Mouse (Mus musculus): ENCODE data around the gene Rapgef4. TPM values are rescaled to one million over a fixed set of nuclear protein-coding genes. Genes with fewer than 3 reads are reported as not detected.

Gene Rapgef4
- polyA plus RNA-seq, 1 experiment from 2014 or later = 28.4 TPM

DNA sequence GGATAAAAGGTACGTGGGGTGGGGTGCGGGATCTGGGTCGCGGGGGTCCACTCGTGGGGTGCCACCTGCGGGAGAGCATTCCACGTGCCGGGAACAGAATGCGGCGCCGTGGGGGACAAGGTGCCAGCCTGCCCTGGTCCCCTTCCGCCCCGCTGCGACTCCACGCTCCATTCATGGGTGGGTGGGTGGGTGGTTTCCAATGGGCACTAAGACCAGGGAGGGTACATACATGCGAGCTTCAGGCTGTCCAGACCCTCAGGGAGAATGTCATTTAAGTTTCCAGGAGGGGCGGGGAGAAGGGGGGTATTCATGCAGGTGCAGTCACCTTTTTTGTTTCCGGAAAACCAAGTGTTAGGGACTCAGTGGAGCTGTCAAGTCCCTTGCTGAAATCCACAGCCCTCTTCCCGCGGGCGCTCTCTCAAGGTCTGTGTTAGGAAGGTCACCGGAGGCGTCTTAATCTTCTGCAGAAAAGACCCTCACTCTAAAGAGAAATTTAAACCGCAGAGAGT lies 357 bp downstream of the Rapgef4 start:
- Histone ChIP-seq H3K4me1 (replicated peaks; ENCODE audit: control insufficient read depth, insufficient read depth, low read length) (no peaks in the 10 kb centered on the region), H3K27ac (no peak overlapping the region; the same call in 1 of the 2 replicates), H3K4me2 (replicated peaks) (peak overlapping the region; percentile 88), H3K9ac (peak overlapping the region; percentile 82), H3K27me3 (ENCODE audit: control insufficient read depth, insufficient read depth, low read length) (no peaks in the 10 kb centered on the region), H3K4me3 (replicated peaks; ENCODE audit: low read length) (peak overlapping the region; percentile 53), H3K9me3 (ENCODE audit: control insufficient read depth, low read length) (no peaks in the 10 kb centered on the region), H3K36me3 (replicated peaks; ENCODE audit: control insufficient read depth, insufficient read depth) (no peaks in the 10 kb centered on the region)
- no peak for DNase-seq (ENCODE audit: low spot score)
- ATAC-seq (ENCODE audit: low FRiP score) = peak; percentile 69
- 6% methylated on average over 24 of the region's 24 CpGs for WGBS

DNA sequence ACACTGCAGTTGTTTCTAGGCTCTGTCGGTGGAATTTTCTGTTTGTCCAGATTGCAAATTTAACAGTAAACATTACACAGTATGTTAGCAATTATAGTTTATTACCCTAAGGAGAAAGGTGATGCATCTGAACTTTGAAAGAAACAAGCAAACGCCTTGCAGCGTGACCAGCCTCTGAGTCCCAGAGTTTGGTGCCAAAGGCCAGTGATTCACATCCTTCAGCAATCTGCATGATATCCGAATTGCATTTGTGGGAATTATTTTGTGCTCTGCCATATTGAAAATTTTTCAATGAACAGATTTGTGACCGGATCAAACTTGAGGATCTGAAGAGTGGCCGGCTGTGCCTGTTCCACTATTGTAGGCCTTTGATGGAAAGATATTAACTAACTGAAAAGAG lies 856 bp downstream of the Rapgef4 start:
- no peaks in the 10 kb centered on the region for H3K4me1 ChIP-seq (replicated peaks; ENCODE audit: control insufficient read depth, insufficient read depth, low read length)
- H3K9ac ChIP-seq = peak overlapping the region; percentile 82
- ATAC-seq (ENCODE audit: low FRiP score) (no peak), DNase-seq (ENCODE audit: low spot score) (no peak)
- no peaks in the 10 kb centered on the region for H3K27me3 ChIP-seq (ENCODE audit: control insufficient read depth, insufficient read depth, low read length)
- no peaks in the 10 kb centered on the region for H3K9me3 ChIP-seq (ENCODE audit: control insufficient read depth, low read length)
- H3K36me3 ChIP-seq (replicated peaks; ENCODE audit: control insufficient read depth, insufficient read depth) = no peaks in the 10 kb centered on the region
- 67% methylated on average over 6 of the region's 6 CpGs for WGBS
- no peak overlapping the region for H3K27ac ChIP-seq
- peak overlapping the region; percentile 53 for H3K4me3 ChIP-seq (replicated peaks; ENCODE audit: low read length)
- H3K4me2 ChIP-seq (replicated peaks) = peak overlapping the region; percentile 88

DNA sequence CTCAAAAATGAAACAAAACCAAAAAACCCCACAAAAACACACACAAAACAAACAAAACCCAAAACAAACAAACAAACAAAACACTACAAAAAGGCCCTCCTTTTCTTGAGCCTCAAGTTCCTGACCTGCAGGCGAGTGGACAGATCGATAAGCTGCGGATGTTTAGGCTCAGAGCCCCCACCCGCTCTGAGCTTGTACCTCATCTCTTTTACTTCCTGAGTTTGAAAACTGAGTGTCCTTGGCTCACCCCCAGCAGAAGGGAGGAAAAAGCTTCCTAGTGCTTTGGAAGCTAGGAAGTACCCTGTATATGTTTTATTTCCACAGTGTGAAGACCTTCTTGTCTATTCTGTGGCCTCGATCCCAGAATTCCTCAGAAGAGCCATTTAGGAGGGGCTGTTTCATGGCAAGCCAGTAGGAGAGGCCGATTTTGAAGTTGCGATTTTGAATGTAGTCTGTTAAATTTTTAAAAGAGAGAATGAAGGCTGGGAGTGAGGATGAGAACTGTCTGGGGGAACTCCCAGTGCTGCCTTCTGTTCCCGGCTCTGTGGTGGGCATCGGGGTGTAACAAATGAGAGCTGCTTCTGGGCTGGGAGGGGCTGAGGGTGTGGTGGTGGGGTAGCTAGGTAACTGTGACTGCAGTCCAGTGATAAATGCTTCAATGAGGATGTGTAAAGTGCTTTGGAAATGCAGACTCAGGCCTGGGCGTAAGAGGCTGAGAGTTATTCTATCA lies 2.0 kb downstream of the Rapgef4 start:
- no peaks in the 10 kb centered on the region for H3K27me3 ChIP-seq (ENCODE audit: control insufficient read depth, insufficient read depth, low read length)
- H3K9ac ChIP-seq = no peak overlapping the region
- no peak overlapping the region for H3K4me3 ChIP-seq (replicated peaks; ENCODE audit: low read length)
- ATAC-seq (ENCODE audit: low FRiP score) (no peak), DNase-seq (ENCODE audit: low spot score) (no peak)
- no peak overlapping the region for H3K4me2 ChIP-seq (replicated peaks)
- no peak overlapping the region for H3K27ac ChIP-seq
- no peaks in the 10 kb centered on the region for H3K9me3 ChIP-seq (ENCODE audit: control insufficient read depth, low read length)
- WGBS = 62% methylated on average over 10 of the region's 10 CpGs
- H3K36me3 ChIP-seq (replicated peaks; ENCODE audit: control insufficient read depth, insufficient read depth) = no peaks in the 10 kb centered on the region
- H3K4me1 ChIP-seq (replicated peaks; ENCODE audit: control insufficient read depth, insufficient read depth, low read length) = no peaks in the 10 kb centered on the region

DNA sequence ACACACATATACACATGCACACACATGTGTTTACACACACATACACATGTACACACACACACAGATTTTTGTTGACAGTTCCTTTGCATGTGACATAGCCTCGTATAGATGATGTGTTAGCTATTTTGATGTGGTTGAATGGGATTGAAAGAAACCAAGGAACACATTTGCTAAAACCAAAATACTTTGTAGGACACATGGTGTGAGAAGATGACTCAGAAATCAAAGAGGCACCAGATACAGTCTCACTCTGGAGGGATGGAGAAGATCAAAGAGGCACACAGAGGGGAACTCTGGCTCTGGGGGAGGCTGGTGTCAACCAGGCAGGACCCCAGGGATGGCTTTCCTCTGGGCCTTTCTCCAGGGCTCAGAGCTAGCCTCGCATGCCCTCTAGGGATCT lies 4.7 kb downstream of the Rapgef4 start:
- 65% methylated on average over 2 of the region's 2 CpGs for WGBS
- no peak overlapping the region for H3K4me2 ChIP-seq (replicated peaks)
- H3K27me3 ChIP-seq (ENCODE audit: control insufficient read depth, insufficient read depth, low read length) = no peaks in the 10 kb centered on the region
- H3K4me3 ChIP-seq (replicated peaks; ENCODE audit: low read length) = no peak overlapping the region
- H3K4me1 ChIP-seq (replicated peaks; ENCODE audit: control insufficient read depth, insufficient read depth, low read length) = no peaks in the 10 kb centered on the region
- DNase-seq (ENCODE audit: low spot score) = no peak
- no peak overlapping the region for H3K27ac ChIP-seq
- no peak overlapping the region for H3K9ac ChIP-seq
- no peak for ATAC-seq (ENCODE audit: low FRiP score)
- H3K36me3 ChIP-seq (replicated peaks; ENCODE audit: control insufficient read depth, insufficient read depth) = no peaks in the 10 kb centered on the region
- H3K9me3 ChIP-seq (ENCODE audit: control insufficient read depth, low read length) = no peaks in the 10 kb centered on the region

DNA sequence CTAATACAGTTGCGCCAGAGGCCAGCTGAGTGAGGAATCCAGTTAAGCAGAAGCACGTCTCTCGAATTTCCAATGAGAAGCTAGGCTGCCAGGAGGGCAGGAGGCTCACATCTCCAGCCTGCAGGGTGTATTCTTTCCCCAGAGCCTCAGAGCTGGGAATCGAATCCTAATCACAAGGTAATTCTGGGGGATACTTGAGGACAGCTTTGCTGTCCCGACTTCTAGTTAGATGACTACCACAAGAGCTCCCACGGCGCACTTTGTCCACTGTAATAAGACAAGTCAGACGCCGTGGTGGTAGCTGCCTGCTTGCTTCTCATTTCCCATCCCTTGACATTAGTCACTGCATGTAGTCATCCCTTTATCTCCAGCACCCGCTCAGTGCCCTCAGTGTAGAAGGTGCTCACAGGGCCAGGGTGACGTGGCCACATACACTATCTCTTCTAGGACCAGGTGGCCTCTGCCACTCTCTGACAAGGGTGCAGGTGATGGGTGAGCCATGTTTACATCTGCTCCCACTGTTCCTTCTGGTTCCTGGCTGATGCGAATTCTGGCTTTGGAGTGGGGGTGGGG lies 5.3 kb downstream of the Rapgef4 start:
- 73% methylated on average over 12 of the region's 12 CpGs for WGBS
- no peaks in the 10 kb centered on the region for H3K9me3 ChIP-seq (ENCODE audit: control insufficient read depth, low read length)
- no peak overlapping the region for H3K4me3 ChIP-seq (replicated peaks; ENCODE audit: low read length)
- H3K27ac ChIP-seq = no peak overlapping the region
- DNase-seq (ENCODE audit: low spot score) (no peak), ATAC-seq (ENCODE audit: low FRiP score) (no peak)
- no peaks in the 10 kb centered on the region for H3K4me1 ChIP-seq (replicated peaks; ENCODE audit: control insufficient read depth, insufficient read depth, low read length)
- H3K9ac ChIP-seq = no peak overlapping the region
- H3K27me3 ChIP-seq (ENCODE audit: control insufficient read depth, insufficient read depth, low read length) = no peaks in the 10 kb centered on the region
- no peak overlapping the region for H3K4me2 ChIP-seq (replicated peaks)
- H3K36me3 ChIP-seq (replicated peaks; ENCODE audit: control insufficient read depth, insufficient read depth) = no peaks in the 10 kb centered on the region

DNA sequence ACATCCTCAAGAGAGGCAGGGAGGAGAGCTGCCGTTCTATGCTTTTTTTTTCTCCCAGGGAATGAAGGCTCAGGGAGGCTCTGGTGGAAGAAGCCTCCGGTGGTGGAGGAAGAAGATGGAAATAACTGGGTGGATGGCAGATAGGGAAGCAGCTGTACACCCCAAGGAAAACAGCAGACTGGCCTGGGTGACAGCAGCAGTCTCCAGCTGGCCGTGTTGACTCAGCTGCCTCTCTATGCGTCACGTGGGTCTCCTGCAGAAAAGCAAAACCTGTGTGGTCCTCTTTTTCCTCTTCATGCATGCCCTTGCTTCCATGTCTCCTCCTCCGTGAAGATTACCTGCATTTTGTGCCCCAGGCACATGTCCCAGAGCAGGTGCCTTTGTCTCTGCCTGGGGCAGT lies 7.5 kb downstream of the Rapgef4 start:
- Histone ChIP-seq H3K4me1 (replicated peaks; ENCODE audit: control insufficient read depth, insufficient read depth, low read length) (no peaks in the 10 kb centered on the region), H3K9me3 (ENCODE audit: control insufficient read depth, low read length) (no peaks in the 10 kb centered on the region), H3K4me2 (replicated peaks) (no peak overlapping the region), H3K27ac (no peak overlapping the region), H3K4me3 (replicated peaks; ENCODE audit: low read length) (no peak overlapping the region), H3K27me3 (ENCODE audit: control insufficient read depth, insufficient read depth, low read length) (no peaks in the 10 kb centered on the region), H3K9ac (no peak overlapping the region), H3K36me3 (replicated peaks; ENCODE audit: control insufficient read depth, insufficient read depth) (no peaks in the 10 kb centered on the region)
- DNase-seq (ENCODE audit: low spot score) = no peak
- WGBS = 58% methylated on average over 6 of the region's 6 CpGs
- ATAC-seq (ENCODE audit: low FRiP score) = no peak

DNA sequence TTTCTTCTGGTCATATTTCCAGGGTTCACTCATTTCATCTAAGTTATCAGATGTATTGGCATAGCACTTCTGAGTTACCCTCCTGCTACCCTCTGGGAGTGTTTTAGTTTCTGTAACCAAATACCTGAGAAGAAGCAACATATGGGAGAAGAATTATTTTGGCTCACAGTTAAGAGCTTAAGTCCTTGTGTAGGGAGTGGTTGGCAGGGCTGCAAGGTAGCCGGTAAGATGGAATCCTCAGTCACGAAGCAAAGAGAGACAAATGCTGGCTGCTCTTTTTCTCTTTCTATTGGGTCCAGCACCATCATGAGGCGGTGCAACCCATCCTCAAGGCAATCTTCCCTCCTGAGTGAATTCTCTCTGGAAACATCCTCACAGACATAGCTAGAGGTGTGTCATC lies 11.1 kb downstream of the Rapgef4 start:
- ATAC-seq (ENCODE audit: low FRiP score) = no peak
- no peak for DNase-seq (ENCODE audit: low spot score)
- Histone ChIP-seq H3K27me3 (ENCODE audit: control insufficient read depth, insufficient read depth, low read length) (no peaks in the 10 kb centered on the region), H3K4me2 (replicated peaks) (no peak overlapping the region), H3K27ac (no peak overlapping the region), H3K36me3 (replicated peaks; ENCODE audit: control insufficient read depth, insufficient read depth) (no peaks in the 10 kb centered on the region), H3K9ac (no peak overlapping the region), H3K9me3 (ENCODE audit: control insufficient read depth, low read length) (no peaks in the 10 kb centered on the region), H3K4me3 (replicated peaks; ENCODE audit: low read length) (no peak overlapping the region), H3K4me1 (replicated peaks; ENCODE audit: control insufficient read depth, insufficient read depth, low read length) (no peaks in the 10 kb centered on the region)
- WGBS = 92% methylated on average over 3 of the region's 3 CpGs

DNA sequence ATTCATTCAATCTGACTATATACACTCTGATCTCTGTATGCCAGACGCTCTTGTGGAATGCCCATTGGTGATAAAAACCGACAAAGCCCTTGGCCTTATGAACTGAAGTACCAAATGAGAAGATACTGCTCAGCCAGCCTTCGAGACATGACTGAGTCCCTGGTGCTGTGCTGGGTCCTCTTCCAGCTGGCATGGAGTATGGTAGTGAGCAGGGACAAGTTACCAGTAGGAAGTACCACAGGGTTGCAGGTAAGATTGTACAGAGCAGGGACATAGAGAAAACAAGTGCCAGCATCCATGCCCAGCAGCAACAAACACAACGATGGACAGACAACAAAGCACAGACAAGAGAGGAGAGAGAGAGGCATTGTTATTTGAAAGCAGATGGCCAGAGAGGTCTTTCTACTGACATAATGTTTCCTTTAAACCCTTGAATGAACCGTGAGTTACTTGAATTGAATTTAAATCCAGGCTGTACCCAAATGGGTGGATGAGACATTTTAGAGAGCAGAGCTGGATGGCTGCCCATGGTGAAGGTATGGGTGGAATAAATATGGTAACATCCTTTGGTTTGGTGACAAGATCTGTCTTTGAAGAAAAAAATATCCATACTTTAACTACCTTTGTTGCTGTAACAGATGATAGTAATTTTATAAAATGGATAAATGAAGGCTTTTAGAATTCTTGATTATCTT lies 12.8 kb downstream of the Rapgef4 start:
- no peaks in the 10 kb centered on the region for H3K27me3 ChIP-seq (ENCODE audit: control insufficient read depth, insufficient read depth, low read length)
- ATAC-seq (ENCODE audit: low FRiP score) (no peak), DNase-seq (ENCODE audit: low spot score) (no peak)
- H3K9me3 ChIP-seq (ENCODE audit: control insufficient read depth, low read length) = no peaks in the 10 kb centered on the region
- H3K36me3 ChIP-seq (replicated peaks; ENCODE audit: control insufficient read depth, insufficient read depth) = no peaks in the 10 kb centered on the region
- no peak overlapping the region for H3K4me3 ChIP-seq (replicated peaks; ENCODE audit: low read length)
- H3K4me1 ChIP-seq (replicated peaks; ENCODE audit: control insufficient read depth, insufficient read depth, low read length) = no peaks in the 10 kb centered on the region
- H3K27ac ChIP-seq = no peak overlapping the region
- WGBS = 82% methylated on average over 5 of the region's 5 CpGs
- H3K9ac ChIP-seq = no peak overlapping the region
- no peak overlapping the region for H3K4me2 ChIP-seq (replicated peaks)

DNA sequence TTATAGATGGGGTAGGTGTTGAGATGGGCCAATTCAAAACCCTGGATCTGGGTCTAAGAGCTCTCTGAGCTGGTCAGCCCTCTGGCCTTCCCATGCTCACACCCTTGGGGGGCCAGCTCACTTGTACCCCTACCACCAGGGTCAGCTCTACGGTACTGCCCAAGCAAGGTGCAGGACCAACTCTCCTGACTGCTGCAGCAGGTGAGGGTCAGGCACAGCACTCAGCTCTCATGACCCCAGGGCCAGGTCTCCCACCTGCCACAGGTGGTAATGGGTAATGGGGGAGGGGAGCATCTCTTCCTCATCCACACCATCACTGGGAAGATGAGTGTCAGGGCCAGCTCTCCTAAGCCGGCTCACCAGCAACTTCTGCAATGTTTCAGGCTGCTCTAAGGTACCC lies 17.5 kb downstream of the Rapgef4 start:
- H3K36me3 ChIP-seq (replicated peaks; ENCODE audit: control insufficient read depth, insufficient read depth) = no peaks in the 10 kb centered on the region
- no peaks in the 10 kb centered on the region for H3K4me1 ChIP-seq (replicated peaks; ENCODE audit: control insufficient read depth, insufficient read depth, low read length)
- ATAC-seq (ENCODE audit: low FRiP score) (no peak), DNase-seq (ENCODE audit: low spot score) (no peak)
- no peaks in the 10 kb centered on the region for H3K9me3 ChIP-seq (ENCODE audit: control insufficient read depth, low read length)
- no peak overlapping the region for H3K4me3 ChIP-seq (replicated peaks; ENCODE audit: low read length)
- H3K4me2 ChIP-seq (replicated peaks) = no peak overlapping the region
- H3K27me3 ChIP-seq (ENCODE audit: control insufficient read depth, insufficient read depth, low read length) = no peaks in the 10 kb centered on the region
- H3K27ac ChIP-seq = no peak overlapping the region
- no peak overlapping the region for H3K9ac ChIP-seq
- 87% methylated on average over 2 of the region's 2 CpGs for WGBS

Data from hindbrain, embryonic 14.5 days (tissue).